Mouse (Mus musculus) limb, embryonic 14.5 days (tissue): ENCODE data around the gene Coa7. TPM values are rescaled to one million over a fixed set of nuclear protein-coding genes. Genes with fewer than 3 reads are reported as not detected.

Experiments used
- ATAC-seq: fragments of 200-750 bp; cut with Nextera tagmentation; 2 replicates; pipeline ENCODE4 v1.8.0; 2017; ENCODE audit warnings: low read depth, moderate number of reproducible peaks, moderate TSS enrichment; ENCODE audit not compliant: low FRiP score
- DNase-seq: peaks from one replicate; pipeline ENCODE4 v3.0.0-alpha.2; 2015; ENCODE audit warnings: low spot score
- H3K27ac ChIP-seq: fragments of 300-500 bp; sonication (generic); replicated peaks from 2 replicates; pipeline ENCODE4 v1.5.1; 2014; ENCODE audit warnings: low read depth, mild to moderate bottlenecking, low read length, moderate library complexity, mixed read lengths
- H3K27me3 ChIP-seq: fragments of 300-500 bp; sonication (generic); 2 replicates; pipeline ENCODE4 v1.6.1; 2014; ENCODE audit warnings: low read length, mixed read lengths; ENCODE audit not compliant: control insufficient read depth, insufficient read depth
- H3K36me3 ChIP-seq: fragments of 300-500 bp; sonication (generic); 2 replicates; pipeline ENCODE4 v1.6.1; 2014; ENCODE audit warnings: mild to moderate bottlenecking, low read length, moderate library complexity, mixed read lengths; ENCODE audit not compliant: control insufficient read depth, insufficient read depth
- H3K4me1 ChIP-seq: fragments of 300-500 bp; sonication (generic); 2 replicates; pipeline ENCODE4 v1.6.1; 2014; ENCODE audit warnings: antibody characterized with exemption, low read length, mixed read lengths; ENCODE audit not compliant: control insufficient read depth, insufficient read depth
- H3K4me2 ChIP-seq: fragments of 300-500 bp; sonication (generic); replicated peaks from 2 replicates; pipeline ENCODE4 v1.6.1; 2014; ENCODE audit warnings: low read depth, mild to moderate bottlenecking, low read length, moderate library complexity; ENCODE audit not compliant: severe bottlenecking
- H3K4me3 ChIP-seq: fragments of 300-500 bp; sonication (generic); replicated peaks from 2 replicates; pipeline ENCODE4 v1.5.1; 2014; ENCODE audit warnings: low read length
- H3K9ac ChIP-seq: fragments of 300-500 bp; sonication (generic); 2 replicates; pipeline ENCODE4 v1.6.1; 2014; ENCODE audit warnings: mild to moderate bottlenecking, low read depth, low read length, moderate library complexity; ENCODE audit not compliant: severe bottlenecking
- H3K9me3 ChIP-seq: fragments of 300-500 bp; sonication (generic); 2 replicates; pipeline ENCODE4 v1.6.1; 2016; ENCODE audit warnings: low read length; ENCODE audit not compliant: control insufficient read depth
- POLR2A ChIP-seq: fragments of 200-500 bp; IDR thresholded peaks from 2 replicates; pipeline ENCODE4 v1.8.0; 2012; ENCODE audit warnings: inconsistent platforms, mild to moderate bottlenecking, moderate library complexity, borderline replicate concordance; ENCODE audit not compliant: insufficient read depth, insufficient read length; ENCODE audit errors: extremely low read depth
- WGBS: fragments of 180-500 bp; shearing (Covaris S2); extraction: QIAGEN DNeasy Blood & Tissue Kit; methylation state at CpG from one replicate; pipeline ENCODE4 v1.1.7; 2014; 5-methylcytosine and 5-hydroxymethylcytosine counted together
- polyA plus RNA-seq, 2 experiments: library from polyadenylated mRNA; depleted of rRNA in 1 of 2; stranded (reverse) in 1 of 2; unstranded in 1 of 2; fragments of >200 nt; fragmentation: Nextera tagmentation in 1 of 2; extraction: Ambion mirVana in 1 of 2; gene quantifications; 2 replicates each; pipeline versions ENCODE4 v1.2.1 to v1.2.3; 2012 to 2014

Coa7 gene
- polyA plus RNA-seq (2012; rRNA removed), result 12.2 and 17.1 TPM in 2 replicates
- 39.0 and 44.4 TPM in 2 replicates for polyA plus RNA-seq (2014; fragmentation: Nextera tagmentation; extraction: Ambion mirVana)

DNA sequence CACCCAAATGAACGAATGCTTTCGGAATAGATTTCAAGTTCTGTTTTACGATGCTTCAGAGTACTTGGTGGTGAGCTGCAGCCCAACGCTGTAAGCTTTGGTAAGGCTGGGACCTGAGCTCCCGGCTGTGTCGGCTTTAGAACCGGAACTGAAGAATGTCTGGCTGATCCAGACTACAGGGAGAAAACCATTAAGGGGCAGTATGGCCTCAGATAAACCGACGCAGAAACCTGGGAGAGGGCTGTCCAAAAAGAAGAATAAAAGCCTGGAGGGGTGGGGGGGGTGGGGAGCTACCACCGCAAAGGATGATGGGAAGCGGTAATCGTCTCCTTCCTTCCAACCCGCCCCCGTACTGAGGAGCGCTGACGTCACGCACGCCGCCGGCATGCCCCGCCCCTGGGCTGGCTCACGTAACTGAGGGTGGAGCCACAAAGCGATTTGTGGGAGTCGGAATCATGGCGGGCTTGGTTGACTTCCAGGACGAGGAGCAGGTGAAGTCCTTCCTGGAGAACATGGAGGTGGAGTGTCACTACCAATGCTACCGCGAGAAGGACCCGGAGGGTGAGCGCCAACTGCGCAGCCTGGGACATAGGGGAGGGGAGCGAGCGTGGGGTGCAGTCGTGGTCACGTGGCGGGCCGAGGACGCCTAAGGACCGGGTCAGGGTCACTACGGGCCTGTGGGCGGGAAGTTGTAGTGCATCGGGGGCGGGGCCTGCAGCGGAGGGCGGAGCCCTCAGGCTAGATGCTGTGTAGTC, at the start of gene Coa7:
Coa7 (plus strand) TSS at position 411 of the 755 bp plus-strand sequence.
- under 1% methylated on average over 45 of the region's 45 CpGs for WGBS
- TF ChIP-seq POLR2A, result peak; percentile 30; the same call in 1 of the 2 replicates
- Histone ChIP-seq H3K9ac (peak within 1 kb of the TSS; percentile 57), H3K27ac (peak within 1 kb of the TSS; percentile 84), H3K9me3 (no peaks in the 10 kb centered on the region), H3K4me3 (peak within 1 kb of the TSS; percentile 72), H3K4me1 (peaks cover 7% of the 10 kb centered on the region; the same call in 1 of the 2 replicates), H3K36me3 (0 out of 2 replicates have a peak, but pooled peaks cover 10% of the 10 kb centered on the region), H3K27me3 (no peaks in the 10 kb centered on the region), H3K4me2 (peak within 1 kb of the TSS; percentile 49)
- DNase-seq, result peak; percentile 99
- ATAC-seq, result peak; percentile 96

GRCm38 (mm10) chr4:108300266-108300665, 27.7 kb upstream of the Coa7 start:
- H3K4me2 ChIP-seq, result peak overlapping the region; percentile 74
- H3K36me3 ChIP-seq, result no peaks in the 10 kb centered on the region
- peak overlapping the region; percentile 76 for H3K4me3 ChIP-seq
- WGBS, result 1% methylated on average over 14 of the region's 14 CpGs
- H3K4me1 ChIP-seq, result peaks cover 11% of the 10 kb centered on the region; the same call in 1 of the 2 replicates
- H3K9ac ChIP-seq, result peak overlapping the region; percentile 85
- DNase-seq (no peak), ATAC-seq (no peak)
- H3K27me3 ChIP-seq, result no peaks in the 10 kb centered on the region
- no peak for TF ChIP-seq POLR2A
- no peaks in the 10 kb centered on the region for H3K9me3 ChIP-seq
- peak overlapping the region; percentile 75; the same call in 1 of the 2 replicates for H3K27ac ChIP-seq

- peak; percentile 98 for ATAC-seq
- Histone ChIP-seq H3K27ac (peak within 1 kb of the TSS; percentile 75), H3K4me2 (peak within 1 kb of the TSS; percentile 74), H3K4me3 (peak within 1 kb of the TSS; percentile 76), H3K27me3 (no peaks in the 10 kb centered on the region), H3K9me3 (no peaks in the 10 kb centered on the region; the same call in 1 of the 2 replicates), H3K4me1 (peaks cover 11% of the 10 kb centered on the region; the same call in 1 of the 2 replicates), H3K9ac (peak within 1 kb of the TSS; percentile 85), H3K36me3 (no peaks in the 10 kb centered on the region)
- DNase-seq, result peak; percentile 94
- WGBS, result 2% methylated on average over 28 of the region's 58 CpGs
- TF ChIP-seq POLR2A, result 0 out of 2 replicates have a peak, but pooled peaks have one; percentile 17
Measured at GRCm38 (mm10) chr4:108300670-108301373, 27.1 kb upstream of the Coa7 start, which contains the start of gene Zyg11b. TSS of gene Zyg11b (minus strand) at chr4:108301096.

- Histone ChIP-seq H3K36me3 (no peaks in the 10 kb centered on the region), H3K4me1 (peaks cover 11% of the 10 kb centered on the region; the same call in 1 of the 2 replicates), H3K9me3 (peaks cover 2% of the 10 kb centered on the region; the same call in 1 of the 2 replicates), H3K4me2 (no peak overlapping the region), H3K27ac (no peak overlapping the region), H3K9ac (no peak overlapping the region), H3K4me3 (no peak overlapping the region), H3K27me3 (no peaks in the 10 kb centered on the region)
- no peak for TF ChIP-seq POLR2A
- ATAC-seq (no peak), DNase-seq (no peak)
- WGBS, result 77% methylated on average over 5 of the region's 5 CpGs
Measured at GRCm38 (mm10) chr4:108302296-108302890, 25.5 kb upstream of the Coa7 start.

DNA sequence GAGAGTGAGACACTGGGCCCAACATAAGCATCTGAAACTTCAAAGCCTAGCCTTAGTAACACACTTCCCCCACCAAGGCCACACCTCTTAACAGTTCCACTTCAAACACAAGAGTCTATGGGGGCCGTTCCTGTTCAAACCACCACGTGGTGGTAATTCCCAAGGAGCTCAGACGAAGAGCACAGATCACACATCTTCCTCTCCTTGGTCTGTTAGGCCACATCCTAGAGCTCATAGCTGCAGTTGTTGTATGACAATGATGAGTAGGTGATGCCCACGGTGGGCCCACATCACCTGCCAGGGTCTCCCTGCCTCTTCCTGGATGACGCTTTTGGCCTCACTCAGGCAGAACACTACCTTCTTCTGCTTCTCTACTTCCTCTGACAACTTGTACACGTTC, 17.2 kb upstream of the Coa7 start:
- Histone ChIP-seq H3K4me3 (no peak overlapping the region), H3K9me3 (0 out of 2 replicates have a peak, but pooled peaks cover 2% of the 10 kb centered on the region), H3K4me2 (no peak overlapping the region), H3K9ac (no peak overlapping the region), H3K27me3 (no peaks in the 10 kb centered on the region), H3K4me1 (no peaks in the 10 kb centered on the region), H3K27ac (no peak overlapping the region), H3K36me3 (no peaks in the 10 kb centered on the region)
- DNase-seq (no peak), ATAC-seq (no peak)
- WGBS, result 65% methylated on average over 6 of the region's 6 CpGs
- TF ChIP-seq POLR2A, result no peak
